Mouse (Mus musculus) layer of hippocampus, adult 2 months (tissue): ENCODE data around the gene Trip13. TPM values are rescaled to one million over a fixed set of nuclear protein-coding genes. Genes with fewer than 3 reads are reported as not detected.

Source experiments
- DNase-seq, 2 experiments: peaks; one replicate each; pipeline ENCODE4 v3.0.0; 2022; ENCODE audit warnings: low spot score in 2 of 2
- H3K27ac ChIP-seq: fragments of 200-600 bp; 2 replicates; pipeline ENCODE4 v1.8.1; 2022
- H3K4me3 ChIP-seq: fragments of 200-600 bp; 2 replicates; pipeline ENCODE4 v1.8.1; 2022; ENCODE audit warnings: mild to moderate bottlenecking
- CTCF ChIP-seq: fragments of 200-600 bp; conservative IDR thresholded peaks from 2 replicates; pipeline ENCODE4 v1.8.1; 2022; ENCODE audit warnings: antibody characterized with exemption, mild to moderate bottlenecking, moderate library complexity
- total RNA-seq, 2 experiments: library from RNA; stranded (reverse); gene quantifications; 2 replicates each; pipeline ENCODE4 v1.2.3; 2021

Trip13 gene
- total RNA-seq, 2 experiments from 2014 or later = 0.49 to 0.76 TPM

DNA sequence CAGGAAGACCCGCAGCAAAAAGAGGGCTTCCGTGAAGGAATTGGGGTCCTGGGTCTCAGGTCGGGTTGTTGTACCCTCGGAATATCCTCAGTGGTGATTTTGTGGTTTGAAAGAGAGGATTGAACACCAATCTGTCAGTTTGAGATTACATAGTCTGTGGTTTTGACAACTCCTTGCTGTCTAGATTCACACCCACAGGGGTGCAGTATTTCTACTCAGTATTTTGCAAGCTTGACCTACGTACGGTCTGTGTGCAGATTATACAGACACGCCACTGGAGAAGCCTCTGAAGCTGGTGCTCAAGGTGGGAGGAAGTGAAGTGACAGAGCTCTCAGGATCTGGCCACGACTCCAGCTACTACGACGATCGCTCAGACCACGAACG, 585 bp upstream of the Trip13 start:
- no peak; the same call in 1 of the 2 replicates for TF ChIP-seq CTCF
- peak overlapping the region; percentile 90 for H3K27ac ChIP-seq
- DNase-seq = no peak
- peak overlapping the region; percentile 84 for H3K4me3 ChIP-seq

DNA sequence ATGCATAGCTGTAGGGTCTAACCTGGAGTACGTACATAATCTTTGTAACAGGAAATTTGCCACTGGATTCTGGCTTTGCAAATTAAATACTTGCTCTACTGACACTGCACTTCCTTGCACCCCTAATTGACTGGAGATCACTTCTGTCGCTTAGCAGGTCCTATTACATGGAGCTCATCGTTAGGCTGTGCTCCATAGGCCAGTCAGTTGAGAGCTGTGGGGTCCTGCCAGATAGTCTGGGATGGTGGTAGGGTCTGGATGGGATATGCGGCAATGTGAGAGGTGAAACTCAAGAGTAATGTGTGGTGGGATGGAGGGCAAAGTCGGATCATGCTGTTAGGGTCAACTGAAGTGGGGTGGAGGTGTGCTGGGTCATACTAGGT, 655 bp downstream of the Trip13 start:
- no peak for TF ChIP-seq CTCF
- Histone ChIP-seq H3K4me3 (peak overlapping the region; percentile 84), H3K27ac (no peak overlapping the region)
- DNase-seq = no peak

DNA sequence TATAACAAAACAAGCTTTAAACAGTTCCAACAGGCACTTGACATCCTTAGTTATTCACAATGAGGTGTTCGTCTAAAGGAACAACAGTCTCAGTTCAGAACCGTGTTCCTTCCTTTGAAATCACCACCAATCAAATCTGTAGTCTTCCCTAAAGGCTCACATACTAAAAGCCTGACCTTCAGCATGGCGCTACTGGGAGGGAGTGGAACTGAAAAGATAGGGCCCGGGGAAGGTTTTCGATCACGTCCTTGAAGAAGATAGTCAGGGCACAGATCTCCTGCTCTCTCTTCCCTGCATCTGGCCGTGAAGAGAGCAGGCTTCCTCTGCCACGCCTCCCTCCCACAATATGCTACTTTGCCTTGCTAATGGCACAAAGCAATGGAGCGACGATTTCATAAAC, 5.4 kb downstream of the Trip13 start:
- H3K4me3 ChIP-seq = no peak overlapping the region

DNA sequence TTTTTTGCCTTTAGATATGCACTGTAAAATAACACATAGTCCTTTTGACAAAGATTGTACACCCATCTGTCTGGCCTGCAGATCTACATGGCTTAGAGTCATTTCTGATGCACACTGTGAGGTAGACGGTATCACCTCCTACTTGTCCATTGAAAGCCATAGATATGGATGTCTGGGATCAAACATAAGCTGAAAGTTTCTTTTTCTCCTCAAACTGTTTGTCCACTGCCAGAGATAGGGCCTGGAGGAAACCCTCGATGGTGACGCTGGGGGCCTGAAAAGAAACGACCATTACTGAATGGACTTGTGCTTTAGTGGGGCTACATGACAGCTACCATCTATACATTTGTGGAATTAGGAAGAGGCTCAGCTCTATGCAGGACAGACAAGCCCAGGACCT, 24.5 kb downstream of the Trip13 start:
- no peak overlapping the region; the same call in 1 of the 2 replicates for H3K27ac ChIP-seq
- no peak for TF ChIP-seq CTCF

More for the DNA sequence above, 5.4 kb downstream of the Trip13 start:
- no peak for DNase-seq
- no peak for TF ChIP-seq CTCF
- no peak overlapping the region for H3K27ac ChIP-seq

DNA sequence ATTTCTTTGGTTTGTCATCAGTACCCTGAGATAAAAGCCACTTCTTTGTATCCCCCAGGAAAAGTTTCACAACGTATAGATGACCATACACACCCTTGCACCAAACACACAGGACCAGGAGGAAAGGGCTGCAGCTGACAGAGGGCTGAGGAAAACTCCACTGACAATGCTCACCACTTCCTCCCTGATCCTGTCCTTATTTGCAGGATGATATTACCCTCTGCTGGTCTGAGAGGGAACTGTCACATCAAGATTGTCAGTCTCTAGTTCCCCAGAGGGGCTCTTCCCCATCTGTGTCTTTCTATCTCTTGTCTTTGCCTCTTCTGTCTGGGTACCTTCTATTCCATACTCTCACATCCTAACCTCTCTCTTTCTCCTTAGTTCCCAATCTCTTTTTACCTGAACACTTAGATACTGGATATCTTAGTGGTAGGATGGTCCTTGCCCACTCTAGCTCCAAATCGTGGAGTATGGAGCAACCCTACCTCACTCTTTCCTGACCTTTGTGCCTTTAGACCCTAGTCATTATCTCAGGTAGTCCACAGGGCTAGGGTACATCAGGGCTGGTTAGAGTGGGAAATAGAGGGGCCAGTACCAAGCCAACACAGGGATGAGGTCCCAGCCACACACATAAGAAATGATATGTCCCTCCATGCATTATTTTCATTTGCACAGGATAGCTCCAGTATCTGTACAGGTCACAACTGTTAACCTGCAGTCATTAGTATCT, 29.7 kb downstream of the Trip13 start:
- no peak overlapping the region for H3K27ac ChIP-seq
- peak; percentile 42 to 70 for DNase-seq
- H3K4me3 ChIP-seq = no peak overlapping the region
- TF ChIP-seq CTCF = peak; percentile 91

More for the DNA sequence above, 24.5 kb downstream of the Trip13 start:
- no peak for DNase-seq
- no peak overlapping the region for H3K4me3 ChIP-seq

DNA sequence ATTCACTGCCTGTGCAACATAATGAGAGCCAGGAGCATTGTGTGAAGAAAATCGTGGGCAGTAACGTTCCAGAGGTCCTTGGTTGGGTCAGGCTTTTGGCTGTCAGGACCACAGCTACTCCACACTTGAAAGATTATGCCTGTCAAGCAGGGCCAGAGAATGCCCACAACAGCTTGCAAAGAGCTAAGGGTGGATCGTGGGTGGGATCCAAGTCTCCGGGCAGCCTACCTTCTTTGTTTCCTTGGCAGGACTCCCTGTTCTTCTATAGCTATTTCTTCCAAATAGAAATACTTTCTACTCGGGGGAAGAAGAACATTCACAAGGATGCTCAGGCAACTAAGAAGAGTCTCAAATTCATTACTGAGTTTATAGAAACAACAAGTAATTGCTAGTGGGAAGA, 30.4 kb downstream of the Trip13 start:
- TF ChIP-seq CTCF = no peak
- DNase-seq = no peak
- H3K27ac ChIP-seq = no peak overlapping the region
- no peak overlapping the region for H3K4me3 ChIP-seq

DNA sequence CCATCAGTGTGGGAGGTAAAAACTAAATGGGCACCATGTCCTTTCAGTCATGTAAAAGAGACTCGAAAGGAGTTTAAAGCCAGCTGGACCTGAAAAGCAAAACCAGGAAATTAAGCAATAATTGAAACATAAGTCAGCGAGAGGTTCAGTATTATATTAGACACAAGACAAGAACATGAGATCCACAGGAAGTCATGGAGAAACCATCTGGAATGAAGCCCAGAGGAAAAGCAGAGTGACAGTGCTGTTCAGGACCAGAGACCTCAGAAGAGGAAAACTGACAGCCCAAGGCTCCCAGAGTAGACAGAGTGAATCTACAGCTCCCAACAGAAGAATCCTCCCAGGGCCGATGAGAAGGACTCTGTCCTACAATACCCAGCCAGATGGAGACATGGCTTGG, 40.0 kb downstream of the Trip13 start:
- no peak overlapping the region for H3K27ac ChIP-seq
- no peak overlapping the region for H3K4me3 ChIP-seq
- DNase-seq = no peak
- TF ChIP-seq CTCF = no peak

DNA sequence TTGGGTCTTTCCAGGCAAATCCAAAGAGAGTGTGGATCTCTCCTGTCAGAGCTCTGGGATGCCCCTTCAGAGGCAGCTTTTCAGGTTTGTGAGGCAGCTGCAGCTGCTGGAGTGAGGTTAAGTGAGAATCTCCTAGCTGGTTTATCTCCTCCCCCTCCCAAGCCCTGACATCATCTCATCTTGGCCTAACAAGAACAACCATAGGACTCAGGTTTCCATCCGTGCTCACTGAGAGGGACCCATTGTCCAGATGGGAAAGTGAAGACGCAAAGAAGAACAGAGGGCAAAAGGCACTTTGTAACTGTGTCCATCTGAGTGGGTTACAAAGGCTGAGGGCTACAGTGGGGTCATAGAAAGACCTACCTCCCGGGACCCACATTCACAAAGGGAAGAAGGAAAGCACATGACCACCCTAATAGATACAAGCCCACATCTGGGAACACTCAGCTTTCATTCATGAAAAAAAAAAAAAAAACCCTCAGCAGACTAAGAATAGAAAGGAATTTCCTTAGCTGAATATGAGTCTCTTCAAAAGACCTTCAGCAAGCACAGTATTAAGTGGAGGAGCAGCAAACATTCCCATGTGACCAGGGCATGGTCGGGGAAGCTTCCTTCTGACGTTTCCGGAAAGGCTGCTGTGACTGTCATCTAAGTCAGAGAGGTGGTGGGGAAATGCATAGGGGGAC, 44.9 kb downstream of the Trip13 start:
- H3K4me3 ChIP-seq = no peak overlapping the region
- TF ChIP-seq CTCF = no peak
- DNase-seq = no peak
- H3K27ac ChIP-seq = no peak overlapping the region

DNA sequence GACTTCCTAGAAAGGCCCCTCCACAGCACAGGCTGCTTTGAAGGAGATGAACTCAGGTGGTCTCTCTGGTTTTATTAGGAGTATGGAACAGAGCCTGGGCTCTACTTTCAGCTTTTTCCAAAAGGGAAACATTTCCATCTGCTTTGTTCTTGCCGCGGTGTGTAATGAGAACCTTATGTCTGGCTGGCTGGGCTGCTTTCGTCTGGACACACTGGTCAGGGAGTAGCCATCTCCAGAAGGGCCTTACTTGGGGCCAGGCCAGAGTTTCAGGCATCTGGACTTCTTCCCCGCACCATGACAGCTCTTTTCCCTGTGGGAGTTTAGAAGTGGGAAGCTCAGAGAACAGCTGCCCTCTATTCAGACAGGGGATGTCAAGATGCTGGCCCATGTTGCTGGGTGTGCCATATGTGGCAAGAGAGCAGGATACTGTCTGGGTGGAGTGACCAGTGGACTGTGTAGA, 50.1 kb downstream of the Trip13 start:
- Histone ChIP-seq H3K27ac (no peak overlapping the region), H3K4me3 (no peak overlapping the region)
- no peak for DNase-seq
- TF ChIP-seq CTCF = no peak

DNA sequence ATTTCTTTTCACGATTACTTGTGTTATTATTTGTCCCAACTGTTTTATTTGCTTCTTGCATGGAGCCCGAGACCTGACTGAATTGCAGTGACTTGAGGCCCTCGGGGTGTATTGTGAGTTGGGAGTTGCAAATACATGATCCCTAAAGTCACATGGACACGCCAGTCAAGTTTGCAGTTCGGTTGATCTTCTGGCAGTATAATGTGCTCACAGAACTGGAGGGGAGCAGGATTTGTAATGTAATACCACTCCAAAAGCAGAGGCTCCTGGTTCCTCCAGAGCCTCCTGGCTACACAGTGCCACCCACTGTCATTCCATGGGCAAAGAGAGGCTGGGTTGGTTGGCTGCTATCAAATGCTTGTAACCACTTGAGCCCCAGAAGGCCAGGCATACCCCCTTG, 51.0 kb downstream of the Trip13 start:
- no peak for TF ChIP-seq CTCF
- no peak overlapping the region for H3K4me3 ChIP-seq
- H3K27ac ChIP-seq = no peak overlapping the region
- DNase-seq = no peak

DNA sequence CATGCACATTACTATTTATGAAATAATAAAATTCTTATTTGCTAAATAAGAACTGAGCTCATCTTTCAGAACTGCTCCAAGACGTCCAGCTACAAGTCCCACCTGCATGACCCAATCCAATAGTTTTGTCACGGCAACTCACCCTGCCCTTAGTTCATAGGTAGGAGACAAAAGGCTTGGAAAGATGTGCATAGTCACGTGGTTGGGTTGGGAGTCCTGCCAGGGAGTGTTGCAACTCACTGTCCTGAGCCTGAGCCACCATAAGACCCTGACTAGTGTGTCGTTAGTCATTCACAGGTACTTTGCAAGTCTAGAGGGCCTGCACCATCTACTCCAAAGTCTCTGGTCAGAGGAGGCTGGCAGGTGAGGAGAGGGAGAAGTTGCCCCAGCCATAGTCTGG, 51.5 kb downstream of the Trip13 start:
- TF ChIP-seq CTCF = no peak
- DNase-seq = no peak
- no peak overlapping the region for H3K27ac ChIP-seq
- H3K4me3 ChIP-seq = no peak overlapping the region

DNA sequence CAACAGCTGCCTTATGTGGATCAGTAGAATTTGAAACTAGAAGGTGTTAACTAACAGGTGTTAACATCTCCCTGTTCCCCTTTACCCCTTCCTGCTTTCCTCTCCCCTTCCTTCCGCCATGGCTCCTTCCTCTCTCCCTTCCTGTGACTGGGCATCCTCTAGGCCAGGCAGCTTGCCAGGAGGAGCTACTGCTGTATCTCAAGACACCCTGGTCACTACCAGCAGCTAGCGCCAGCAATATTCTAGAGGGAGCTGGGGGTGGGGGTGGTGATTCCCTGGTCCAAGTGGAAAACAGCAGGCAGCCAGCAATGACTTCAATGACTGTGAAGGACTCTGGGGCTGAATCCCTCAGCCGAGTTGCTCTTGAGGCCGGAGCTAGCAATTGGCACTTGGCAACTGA, 51.9 kb downstream of the Trip13 start:
- no peak for DNase-seq
- H3K27ac ChIP-seq = no peak overlapping the region
- no peak for TF ChIP-seq CTCF
- no peak overlapping the region for H3K4me3 ChIP-seq

DNA sequence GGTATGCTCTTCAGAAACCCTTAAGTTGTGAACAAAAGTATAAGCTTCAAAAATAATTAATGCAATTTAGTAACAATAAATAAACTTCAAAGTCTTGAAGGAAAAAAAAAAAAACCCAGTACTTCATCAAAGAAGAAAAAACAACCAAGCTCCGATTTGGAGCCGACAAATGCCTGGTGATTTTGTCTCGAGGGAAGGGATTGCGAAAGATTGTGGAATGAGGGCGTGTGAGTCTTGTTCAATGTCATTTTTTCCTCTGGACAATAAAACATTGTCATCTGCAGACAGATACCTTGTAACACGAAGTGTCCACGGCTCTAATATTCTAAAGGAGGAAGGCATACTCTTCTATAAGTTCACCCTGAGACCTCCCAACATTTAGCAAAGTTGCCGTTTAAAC, 56.2 kb downstream of the Trip13 start:
- no peak overlapping the region for H3K4me3 ChIP-seq
- no peak overlapping the region for H3K27ac ChIP-seq
- TF ChIP-seq CTCF = no peak
- DNase-seq = no peak

DNA sequence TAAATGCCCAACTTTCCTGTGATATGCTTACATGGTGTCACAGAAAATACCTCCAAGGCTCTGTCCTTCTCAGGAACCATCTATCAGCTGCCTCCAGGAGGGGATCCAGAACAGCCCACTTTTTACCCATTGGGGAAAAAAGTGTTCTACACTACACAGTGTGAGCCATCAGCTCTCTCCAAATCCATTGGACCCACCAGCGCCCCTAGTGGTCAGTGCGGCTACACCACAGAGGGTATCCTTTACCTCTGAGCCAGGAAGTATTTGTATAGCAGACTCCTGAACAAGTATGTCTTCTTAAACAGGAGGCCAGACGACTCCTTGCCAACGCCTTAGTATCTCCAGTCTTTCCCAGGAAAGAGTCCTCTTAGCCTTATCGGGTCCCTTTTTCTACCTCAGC, 57.8 kb downstream of the Trip13 start:
- no peak overlapping the region for H3K4me3 ChIP-seq
- peak in 1 of 2 experiments; percentile 35 for DNase-seq
- peak; percentile 81 for TF ChIP-seq CTCF
- H3K27ac ChIP-seq = no peak overlapping the region
